Mouse (Mus musculus): ENCODE measurements around the gene Zfp787. TPM values are rescaled to one million over a fixed set of nuclear protein-coding genes. Genes with fewer than 3 reads are reported as not detected.

The Zfp787 gene
- polyA plus RNA-seq, 1 experiment, result 62.7 TPM

DNA sequence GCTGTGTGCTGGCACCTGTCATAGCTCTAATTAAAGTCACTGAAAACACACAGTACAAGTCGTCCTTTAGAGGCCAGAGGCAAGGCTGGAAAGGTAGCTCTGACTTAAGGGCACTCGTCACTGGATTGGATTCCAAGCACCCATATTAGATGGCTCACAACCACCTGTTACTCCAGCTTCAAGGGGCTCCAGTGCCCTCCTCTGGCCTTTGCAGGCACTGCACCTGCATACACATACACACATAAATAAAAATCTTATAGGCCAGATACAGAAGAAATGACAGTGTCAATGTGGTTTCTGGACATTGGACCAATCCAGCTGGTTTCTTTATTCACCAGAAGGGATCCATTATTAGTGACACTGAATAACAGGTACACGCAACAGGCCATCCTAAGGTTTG, 36.3 kb downstream of the Zfp787 start:
- H3K27me3 ChIP-seq (ENCODE audit: control insufficient read depth, insufficient read depth, low read length), result no peaks in the 10 kb centered on the region
- no peak overlapping the region for H3K27ac ChIP-seq (ENCODE audit: insufficient read depth, low read depth, low read length)
- WGBS, result 76% methylated on average over 3 of the region's 3 CpGs
- H3K4me1 ChIP-seq (ENCODE audit: control insufficient read depth, insufficient read depth, insufficient read length, low read length), result no peaks in the 10 kb centered on the region
- TF ChIP-seq POLR2A (IDR thresholded peaks at IDR 0.05; ENCODE audit: low read depth, low read length) (no peak), CTCF (IDR thresholded peaks at IDR 0.05; ENCODE audit: extremely low read depth, insufficient read length, insufficient replicate concordance, low read depth, low read length) (no peak)
- no peak overlapping the region for H3K4me3 ChIP-seq (ENCODE audit: low read depth, low read length)
- no peaks in the 10 kb centered on the region for H3K36me3 ChIP-seq (ENCODE audit: control insufficient read depth, insufficient read depth, low read length)

Other genes starting within 250 kb of the Zfp787 start
- gene Vmn1r65, start 145.0 kb downstream of the Zfp787 start, polyA plus RNA-seq (2012; rRNA removed), result not detected in 2 replicates
- not detected in 2 replicates for gene Nlrp4c, start 110.8 kb downstream of the Zfp787 start, polyA plus RNA-seq (2012; rRNA removed)
- gene Zfp444, start 16.2 kb upstream of the Zfp787 start, polyA plus RNA-seq (2012; rRNA removed), result 12.7 and 33.9 TPM in 2 replicates
- gene Galp, start 41.1 kb upstream of the Zfp787 start, polyA plus RNA-seq (2012; rRNA removed), result not detected in 2 replicates
- not detected in 2 replicates for gene Zscan5b, start 66.3 kb upstream of the Zfp787 start, polyA plus RNA-seq (2012; rRNA removed)
- not detected in 2 replicates for gene Epp13, start 96.7 kb upstream of the Zfp787 start, polyA plus RNA-seq (2012; rRNA removed)
- 0.10 TPM in 2 replicates for gene Zfp667, start 130.6 kb upstream of the Zfp787 start, polyA plus RNA-seq (2012; rRNA removed)
- gene Zfp583, start 175.3 kb upstream of the Zfp787 start, polyA plus RNA-seq (2012; rRNA removed), result 0.25 and 0.48 TPM in 2 replicates
- gene Gm3854, start 187.8 kb upstream of the Zfp787 start, polyA plus RNA-seq (2012; rRNA removed), result not detected in 2 replicates
- 0.03 and 0.15 TPM in 2 replicates for gene Zfp78, start 207.3 kb upstream of the Zfp787 start, polyA plus RNA-seq (2012; rRNA removed)
- gene Zfp28, start 227.3 kb upstream of the Zfp787 start, polyA plus RNA-seq (2012; rRNA removed), result 0.22 and 0.60 TPM in 2 replicates
- not detected in 2 replicates for gene Smim17, start 242.7 kb upstream of the Zfp787 start, polyA plus RNA-seq (2012; rRNA removed)

All from small intestine, adult 2 months (tissue).